Mouse (Mus musculus): ENCODE measurements around the gene Snx19.

The Snx19 gene

GRCm38 (mm10) chr9:30426882-30427632 is at the start of gene Snx19:
TSS of gene Snx19 (plus strand) at chr9:30427108.
- in situ Hi-C loops (cut with MboI) = no loop called here

DNA sequence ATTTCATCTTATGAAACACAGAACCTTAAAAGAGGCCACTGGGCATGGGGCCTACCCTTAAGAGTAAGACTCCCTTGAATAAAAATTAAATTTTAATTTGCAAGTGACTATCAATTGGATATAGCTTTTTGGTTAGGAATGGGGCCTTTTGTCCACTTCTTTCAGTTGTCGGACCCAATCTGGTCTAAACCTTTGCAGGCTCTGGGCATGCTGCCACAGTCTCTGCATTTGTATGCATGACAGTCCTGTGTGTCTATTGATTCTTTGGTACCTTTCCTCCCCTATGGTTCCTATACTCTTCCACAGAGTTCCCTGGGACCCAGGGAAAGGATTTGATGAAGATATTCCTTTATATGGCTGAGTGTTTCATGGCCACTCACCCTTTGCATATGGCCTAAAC is 26.1 kb upstream of the Snx19 start:
- in situ Hi-C loops (cut with MboI) = no loop called here

DNA sequence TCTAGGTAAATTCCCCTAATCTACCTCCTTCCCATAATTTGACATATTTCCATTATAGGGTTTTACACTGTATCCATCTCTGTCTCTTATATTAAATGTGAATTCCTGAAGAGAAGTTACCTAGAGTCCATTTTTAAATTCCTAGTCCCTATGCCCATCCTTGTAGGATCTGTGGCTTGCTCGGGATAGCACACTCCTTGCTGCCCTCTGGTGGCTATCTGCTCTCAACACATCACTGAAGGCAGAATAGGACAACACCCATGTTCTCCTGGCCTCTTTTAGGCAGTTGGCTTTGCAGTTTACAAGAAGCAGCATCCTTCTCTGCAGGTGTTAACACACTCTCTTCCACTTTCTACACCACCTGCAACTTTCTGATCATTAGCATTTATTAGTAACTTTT is 4.0 kb upstream of the Snx19 start:
- in situ Hi-C loops (cut with MboI) = no loop called here

DNA sequence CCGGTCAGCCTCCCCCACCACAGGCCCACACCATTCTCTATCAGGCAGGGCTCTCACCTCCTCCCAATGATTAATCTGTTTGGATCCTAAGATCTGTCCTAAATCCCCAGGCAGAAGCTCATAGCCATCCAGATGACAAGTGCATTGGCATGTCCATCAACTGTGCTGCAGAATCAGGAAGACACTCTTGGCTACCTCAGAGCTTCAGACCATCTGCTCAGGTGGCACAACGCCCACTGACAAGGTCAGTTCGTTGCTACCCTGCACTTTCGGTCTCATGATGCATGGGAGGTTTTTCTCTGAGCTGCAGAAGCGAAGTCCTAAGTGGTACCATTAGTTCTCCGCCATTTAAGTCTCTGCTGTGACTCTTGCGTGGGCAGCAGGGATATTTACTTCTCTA is 1.7 kb upstream of the Snx19 start:
- in situ Hi-C loops (cut with MboI) = no loop called here

DNA sequence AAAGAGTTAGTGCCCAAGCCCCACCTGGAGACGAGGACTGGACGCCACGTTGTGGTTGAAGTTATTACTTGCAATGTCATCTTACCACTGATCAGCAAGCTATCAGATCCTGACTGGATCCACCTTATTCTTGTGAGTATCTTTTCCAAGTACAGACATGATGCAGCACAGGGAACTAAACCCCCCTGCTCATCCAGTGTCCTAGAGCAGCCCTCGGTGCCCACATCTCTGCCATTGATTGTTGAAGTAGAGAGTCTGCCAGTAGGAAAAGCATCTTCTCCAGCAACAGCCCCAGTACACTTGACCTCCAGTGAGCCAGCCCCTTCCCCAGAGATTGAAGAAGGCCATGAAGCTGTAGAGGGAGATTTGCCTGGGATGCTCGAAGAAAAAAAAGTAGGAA is 1.3 kb downstream of the Snx19 start:
- in situ Hi-C loops (cut with MboI) = no loop called here

GRCm38 (mm10) chr9:30430447-30430846 is 3.5 kb downstream of the Snx19 start:
- in situ Hi-C loops (cut with MboI) = no loop called here

- in situ Hi-C loops (cut with MboI) = no loop called here
Measured at GRCm38 (mm10) chr9:30431909-30432308, 5.0 kb downstream of the Snx19 start.

GRCm38 (mm10) chr9:30433914-30434313 is 7.0 kb downstream of the Snx19 start:
- in situ Hi-C loops (cut with MboI) = no loop called here

DNA sequence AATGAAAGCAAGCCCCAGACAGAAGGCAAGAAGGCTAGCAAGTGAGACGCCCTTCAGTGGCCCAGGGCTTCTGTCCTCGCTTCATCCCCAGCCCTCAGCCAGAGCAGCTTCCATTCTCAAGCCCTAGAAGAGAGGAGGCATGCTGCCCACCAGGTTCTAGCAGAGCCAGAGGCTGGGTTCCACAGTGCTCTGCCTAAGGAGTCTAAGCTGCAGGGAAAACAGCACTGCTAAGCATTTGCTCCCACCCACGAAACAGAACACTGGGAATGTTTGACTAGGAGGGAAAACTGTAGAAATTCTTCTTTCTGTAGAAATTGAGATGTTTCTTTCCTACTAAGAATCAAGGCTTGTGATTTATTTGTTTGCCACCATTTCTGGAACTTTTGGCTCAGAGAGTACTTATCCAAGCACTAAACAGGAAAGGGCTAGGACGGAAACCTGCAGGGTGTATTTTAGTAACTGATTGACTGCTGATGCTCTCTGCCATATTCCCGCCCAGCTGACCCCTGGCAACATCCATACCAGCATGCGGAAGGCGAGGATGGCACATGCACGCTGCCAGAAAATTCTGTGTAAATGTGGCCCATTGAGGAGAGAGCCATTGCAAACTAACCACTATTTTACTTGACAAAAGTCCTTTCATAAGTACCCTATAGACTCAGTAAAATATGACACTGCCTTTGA is 9.1 kb downstream of the Snx19 start:
- in situ Hi-C loops (cut with MboI) = no loop called here

DNA sequence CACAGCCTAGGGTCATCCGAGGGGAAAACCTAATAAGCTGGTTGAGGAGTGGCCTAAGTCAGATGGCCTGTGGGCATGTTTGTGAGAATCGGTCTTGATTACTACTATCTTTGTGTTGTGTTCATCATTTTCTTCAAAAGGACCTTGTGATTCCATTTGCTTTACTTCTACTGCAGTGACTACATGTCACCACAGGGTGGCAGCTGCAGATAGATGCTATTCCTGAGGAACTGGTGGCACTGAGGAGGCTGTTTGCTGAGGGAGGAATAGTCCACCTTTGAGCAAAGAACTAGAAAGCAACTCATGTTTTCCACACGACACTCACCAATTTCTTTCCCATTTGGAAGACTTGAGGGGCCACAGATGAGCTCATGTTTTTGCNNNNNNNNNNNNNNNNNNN is 11.6 kb downstream of the Snx19 start:
- in situ Hi-C loops (cut with MboI) = no loop called here

DNA sequence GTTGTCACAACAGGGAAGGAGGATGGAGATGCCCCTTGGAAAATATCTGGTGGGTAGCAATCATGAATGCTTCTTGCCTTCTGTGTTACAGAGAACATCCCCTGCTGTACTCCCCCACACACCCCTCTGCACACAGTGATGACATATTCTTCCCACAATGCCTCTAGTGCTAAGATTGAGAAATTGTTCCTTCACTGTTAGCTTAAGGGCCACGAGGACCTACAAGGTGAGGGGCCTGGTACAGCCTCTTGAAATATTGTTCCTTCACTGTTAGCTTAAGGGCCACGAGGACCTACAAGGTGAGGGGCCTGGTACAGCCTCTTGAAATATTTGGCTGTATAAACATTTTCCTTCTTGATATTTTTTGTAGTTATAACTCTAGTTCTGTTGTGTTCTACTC is 14.9 kb downstream of the Snx19 start:
- in situ Hi-C loops (cut with MboI) = loop anchor here (10.0 kb wide), 1 partner anchor 643 kb away; no protein-coding TSS in a partner anchor

GRCm38 (mm10) chr9:30445232-30446085 is 18.6 kb downstream of the Snx19 start:
- in situ Hi-C loops (cut with MboI) = loop anchor here (10.0 kb wide), 1 partner anchor 639 kb away; no protein-coding TSS in a partner anchor

- in situ Hi-C loops (cut with MboI) = loop anchor here (10.0 kb wide), 1 partner anchor 639 kb away; no protein-coding TSS in a partner anchor
Measured at GRCm38 (mm10) chr9:30446126-30446525, 19.2 kb downstream of the Snx19 start.

GRCm38 (mm10) chr9:30448459-30448858 is 21.6 kb downstream of the Snx19 start:
- in situ Hi-C loops (cut with MboI) = loop anchor here (10.0 kb wide), 1 partner anchor 636 kb away; no protein-coding TSS in a partner anchor

GRCm38 (mm10) chr9:30449862-30450261 is 23.0 kb downstream of the Snx19 start:
- in situ Hi-C loops (cut with MboI) = loop anchor here (10.0 kb wide), 1 partner anchor 635 kb away; no protein-coding TSS in a partner anchor

- in situ Hi-C loops (cut with MboI) = no loop called here
Measured at GRCm38 (mm10) chr9:30450834-30451233, 23.9 kb downstream of the Snx19 start.

DNA sequence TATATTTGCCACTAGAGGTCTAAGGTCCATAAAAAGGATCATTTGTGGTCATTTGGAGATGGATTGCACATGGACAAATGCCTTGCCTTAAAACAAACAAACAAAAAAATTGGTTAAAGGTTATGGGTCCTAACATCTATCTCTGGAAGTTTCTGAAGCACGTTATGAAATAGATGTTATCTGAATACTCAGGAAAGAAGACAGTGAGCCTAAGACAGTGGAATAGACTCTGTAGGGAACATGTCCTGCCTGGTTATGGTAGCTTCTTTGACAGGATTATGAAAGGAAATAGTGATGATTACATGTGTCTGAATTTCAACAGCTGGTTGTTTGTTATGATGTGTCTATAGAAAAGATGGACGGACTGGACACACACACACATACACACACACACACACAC is 27.6 kb downstream of the Snx19 start:
- in situ Hi-C loops (cut with MboI) = no loop called here

GRCm38 (mm10) chr9:30456250-30456649 is 29.3 kb downstream of the Snx19 start:
- in situ Hi-C loops (cut with MboI) = no loop called here

DNA sequence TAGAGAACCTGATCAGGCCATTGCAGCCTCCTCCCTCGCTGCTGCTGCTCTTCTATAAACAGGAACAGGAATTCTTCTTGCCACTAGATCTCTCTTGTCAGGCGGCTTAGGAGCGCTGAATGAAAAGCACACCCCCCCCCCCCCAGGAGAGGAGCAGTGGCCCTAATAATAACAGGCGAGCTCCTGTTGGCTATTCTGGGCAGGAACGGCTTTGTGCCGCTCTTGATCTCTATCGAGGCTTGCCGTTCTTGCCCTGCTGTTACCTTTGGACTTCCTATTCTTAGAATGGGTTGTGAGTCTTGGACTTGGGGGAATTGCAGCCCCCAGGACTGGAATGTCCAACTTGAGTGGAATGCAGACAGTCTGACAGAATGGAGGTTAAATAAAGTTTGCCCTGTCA is 33.6 kb downstream of the Snx19 start:
- in situ Hi-C loops (cut with MboI) = no loop called here

DNA sequence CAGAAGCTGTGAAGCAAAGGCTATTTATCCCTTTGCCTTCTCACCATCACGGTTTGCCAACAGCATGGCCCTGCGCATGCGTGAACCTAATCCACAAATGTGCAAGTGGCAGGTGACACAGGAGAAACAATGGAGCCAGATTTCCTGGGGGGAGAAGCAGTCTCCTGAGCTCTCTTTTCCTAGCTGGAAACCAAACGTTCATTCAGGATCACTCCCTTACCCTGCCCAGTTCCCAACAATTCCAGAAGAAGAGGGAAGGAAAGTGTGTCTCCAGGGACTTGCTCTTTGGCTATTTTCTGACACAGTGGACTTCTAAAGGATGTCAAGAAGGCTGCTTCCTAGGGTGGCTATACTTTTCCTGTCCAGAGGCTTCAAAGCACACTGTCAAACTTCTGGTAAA is 37.8 kb downstream of the Snx19 start:
- in situ Hi-C loops (cut with MboI) = no loop called here

GRCm38 (mm10) chr9:30480043-30480442 is 53.1 kb downstream of the Snx19 start:
- in situ Hi-C loops (cut with MboI) = no loop called here

DNA sequence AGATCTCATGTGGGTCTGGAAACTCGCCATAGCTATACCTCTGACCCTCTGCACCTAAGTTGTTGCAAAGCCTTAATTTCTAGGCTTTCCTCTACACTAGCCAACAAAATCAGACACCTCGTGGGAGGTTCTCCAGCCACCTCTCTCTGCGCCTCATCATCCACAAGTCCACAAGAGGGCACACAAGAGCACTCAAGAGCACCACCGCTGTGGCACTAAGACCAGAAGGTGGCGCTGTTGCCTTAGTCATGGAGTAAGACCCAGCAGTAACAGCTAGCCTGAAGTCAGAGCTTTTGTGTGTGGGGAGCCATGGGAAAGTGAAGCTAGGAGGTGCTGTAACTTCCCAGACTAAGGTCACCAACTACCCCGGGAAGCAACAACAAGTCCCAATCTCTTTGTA is 53.6 kb downstream of the Snx19 start:
- in situ Hi-C loops (cut with MboI) = no loop called here
